13 mouse cellular contexts compared by ENCODE assay signal in genomic region chr2:173769183-173769582, GRCm38 (mm10). TPM values are rescaled to one million over a fixed set of nuclear protein-coding genes. Genes with fewer than 3 reads are reported as not detected.
DNase-seq lines count a peak whose midpoint lies in the region; ATAC-seq lines count a peak whose summit lies in the region.
"Had no signal": no experiment of that assay in that cellular context is flagged by ENCODE, and none has a peak within 500 bp of the region (broad histone marks: within the 10 kb centered on the region; RNA-seq: fewer than 3 reads in every experiment).

No protein-coding gene starts in this region.

- no peaks in the 10 kb centered on the region for H3K9me3 ChIP-seq in kidney, embryonic 14.5 days (ENCODE audit: control insufficient read depth, low read length)
- H3K9me3 ChIP-seq in forebrain, embryonic 10.5 days, result no peaks in the 10 kb centered on the region
- H3K9me3 ChIP-seq in midbrain, embryonic 15.5 days, result no peaks in the 10 kb centered on the region

- no peak overlapping the region for H3K4me3 ChIP-seq in kidney, embryonic 14.5 days (ENCODE audit: low read length)
- no peak overlapping the region for H3K4me3 ChIP-seq in forebrain, embryonic 10.5 days
- no peak overlapping the region for H3K4me3 ChIP-seq in midbrain, embryonic 15.5 days

- no peak for ATAC-seq in kidney, embryonic 14.5 days (ENCODE audit: low FRiP score, low TSS enrichment)
- ATAC-seq in CD4-positive, CD25-positive, alpha-beta regulatory T cell, adult 4 months, result peak; percentile 74
- ATAC-seq in midbrain, embryonic 15.5 days (replicated peaks), result no peak

- DNase-seq in kidney, postnatal 14 days, result no peak
- DNase-seq in forebrain, embryonic 10.5 days (ENCODE audit: extremely low spot score, low spot score), result no peak
- DNase-seq in adrenal gland, postnatal 25 days, result no peak
- no peak for DNase-seq in spleen, postnatal 4 days (ENCODE audit: low spot score in 2 of 2)
- DNase-seq in cerebellum, postnatal 14 days, result no peak
- DNase-seq: adrenal gland, adult 8-10 months; heart, postnatal 4 days had no signal

- peak overlapping the region; percentile 38; the same call in 1 of the 2 replicates for H3K27ac ChIP-seq in kidney, embryonic 14.5 days (ENCODE audit: low read depth, low read length)
- peak overlapping the region; percentile 48; the same call in 1 of the 2 replicates for H3K27ac ChIP-seq in forebrain, embryonic 10.5 days
- peak overlapping the region; percentile 64 for H3K27ac ChIP-seq in midbrain, embryonic 15.5 days

- no peaks in the 10 kb centered on the region for H3K27me3 ChIP-seq in kidney, embryonic 14.5 days (ENCODE audit: control insufficient read depth, insufficient read depth, low read length)
- no peaks in the 10 kb centered on the region for H3K27me3 ChIP-seq in forebrain, embryonic 10.5 days (ENCODE audit: poor library complexity, severe bottlenecking)
- H3K27me3 ChIP-seq in midbrain, embryonic 15.5 days (replicated peaks), result no peaks in the 10 kb centered on the region

- H3K4me2 ChIP-seq in kidney, embryonic 14.5 days (replicated peaks; ENCODE audit: low read depth, low read length), result no peak overlapping the region
- no peak overlapping the region for H3K4me2 ChIP-seq in midbrain, embryonic 15.5 days

- H3K4me1 ChIP-seq in kidney, embryonic 14.5 days (ENCODE audit: control insufficient read depth, insufficient read depth, low read length), result peaks cover 36% of the 10 kb centered on the region; the same call in 1 of the 2 replicates
- H3K4me1 ChIP-seq in forebrain, embryonic 10.5 days, result peaks cover 45% of the 10 kb centered on the region
- H3K4me1 ChIP-seq in midbrain, embryonic 15.5 days, result peaks cover 57% of the 10 kb centered on the region

- peaks cover 7% of the 10 kb centered on the region; the same call in 1 of the 2 replicates for H3K36me3 ChIP-seq in kidney, embryonic 14.5 days (ENCODE audit: control insufficient read depth, insufficient read depth, low read length)
- H3K36me3 ChIP-seq in forebrain, embryonic 10.5 days (replicated peaks), result peaks cover 28% of the 10 kb centered on the region
- H3K36me3 ChIP-seq in midbrain, embryonic 15.5 days (replicated peaks), result no peaks in the 10 kb centered on the region

- no peak overlapping the region for H3K9ac ChIP-seq in kidney, embryonic 14.5 days (ENCODE audit: low read depth, low read length)
- H3K9ac ChIP-seq in midbrain, embryonic 15.5 days, result no peak overlapping the region

- 73% methylated on average over 10 of the region's 10 CpGs for WGBS in kidney, embryonic 14.5 days
- WGBS in forebrain, embryonic 10.5 days, result 77% methylated on average over 10 of the region's 10 CpGs
- WGBS in midbrain, embryonic 15.5 days, result 46% methylated on average over 10 of the region's 10 CpGs

RNA-seq across cellular contexts. Expression of gene Vapb, which starts 31.9 kb away (rescaled TPM):
- polyA plus RNA-seq in kidney, embryonic 14.5 days (2014; fragmentation: Nextera tagmentation; extraction: Ambion mirVana), result 9.3 and 18.9 TPM in 2 replicates
- polyA plus RNA-seq in CD4-positive, CD25-positive, alpha-beta regulatory T cell, adult 4 months (2017; shearing (Covaris generic)), result 1 to 10 TPM; 1.5 to 1.7 TPM
- polyA plus RNA-seq in forebrain, embryonic 10.5 days (2016; fragmentation: Nextera tagmentation; extraction: Ambion mirVana), result 8.8 and 10.2 TPM in 2 replicates
- polyA plus RNA-seq in midbrain, embryonic 15.5 days (2015; fragmentation: Nextera tagmentation; extraction: Ambion mirVana), result 10.8 and 14.3 TPM in 2 replicates
- total RNA-seq in adrenal gland, postnatal 25 days (2021), result 130 and 177 TPM in 2 replicates

RNA-seq across cellular contexts. Expression of gene 1700010B08Rik, which starts 50.0 kb away (rescaled TPM):
- 0.23 TPM in 1 of 2 replicates, not detected in the other for polyA plus RNA-seq in kidney, embryonic 14.5 days (2014; fragmentation: Nextera tagmentation; extraction: Ambion mirVana)
- polyA plus RNA-seq in CD4-positive, CD25-positive, alpha-beta regulatory T cell, adult 4 months (2017; shearing (Covaris generic)), result not detected
- polyA plus RNA-seq in forebrain, embryonic 10.5 days (2016; fragmentation: Nextera tagmentation; extraction: Ambion mirVana), result not detected in 2 replicates
- 0.19 TPM in 1 of 2 replicates, not detected in the other for polyA plus RNA-seq in midbrain, embryonic 15.5 days (2015; fragmentation: Nextera tagmentation; extraction: Ambion mirVana)
- not detected in 2 replicates for total RNA-seq in adrenal gland, postnatal 25 days (2021)
- total RNA-seq: gastrocnemius, adult 18-20 months; heart, postnatal 4 days had no signal
- polyA plus RNA-seq: cortical plate, adult 2 months; limb, embryonic 11.5 days had no signal
